Mouse (Mus musculus) megakaryocyte, embryonic 14.5 days (primary cell): ENCODE measurements around the gene Kansl3.

ENCODE experiments used
- FLI1 ChIP-seq: IDR thresholded peaks from 2 replicates; pipeline ENCODE4 v1.6.1; 2012; ENCODE audit warnings: low read length, inconsistent platforms, mixed read lengths
- GATA1 ChIP-seq: IDR thresholded peaks from 3 replicates; pipeline ENCODE4 v1.6.1; 2012; ENCODE audit warnings: mixed read lengths, low read length, inconsistent platforms, borderline replicate concordance

GRCm38 (mm10) chr1:36326815-36327214 is 42.2 kb downstream of the Kansl3 start:
- TF ChIP-seq FLI1: no peak
- TF ChIP-seq GATA1: no peak
